Mouse (Mus musculus): Measurements from ENCODE around the gene Synpo2l.

- TF ChIP-seq CTCF (IDR thresholded peaks at IDR 0.05; ENCODE audit: extremely low read depth, insufficient read depth, insufficient read length, insufficient replicate concordance) (no peak), POLR2A (IDR thresholded peaks at IDR 0.05; ENCODE audit: low read depth, low read length) (no peak)
Measured at GRCm38 (mm10) chr14:20702096-20702740, 34.1 kb upstream of the Synpo2l start.

All from spleen, adult 2 months (tissue).